Mouse (Mus musculus) olfactory bulb, adult 2 months (tissue): Measurements from ENCODE around the gene Col4a1. TPM values are rescaled to one million over a fixed set of nuclear protein-coding genes. Genes with fewer than 3 reads are reported as not detected.

Experiments
- H3K27ac ChIP-seq: fragments of 200-500 bp; 2 replicates; pipeline ENCODE4 v1.5.1; 2012; ENCODE audit warnings: low read depth, low read length; ENCODE audit not compliant: insufficient read depth
- H3K4me1 ChIP-seq: fragments of 200-500 bp; 2 replicates; pipeline ENCODE4 v1.6.1; 2012; ENCODE audit warnings: low read length; ENCODE audit not compliant: control insufficient read depth, insufficient read depth
- H3K4me3 ChIP-seq: fragments of 200-500 bp; 2 replicates; pipeline ENCODE4 v1.5.1; 2012; ENCODE audit warnings: mild to moderate bottlenecking, low read depth, low read length, moderate library complexity; ENCODE audit not compliant: insufficient read depth
- CTCF ChIP-seq: fragments of 200-500 bp; IDR thresholded peaks from 2 replicates; pipeline ENCODE4 v1.5.1; 2012; ENCODE audit warnings: low read depth, mild to moderate bottlenecking, low read length, moderate library complexity; ENCODE audit not compliant: insufficient read depth
- POLR2A ChIP-seq: fragments of 200-500 bp; IDR thresholded peaks from 2 replicates; pipeline ENCODE4 v1.6.1; 2012; ENCODE audit warnings: mild to moderate bottlenecking, low read depth, low read length, moderate library complexity; ENCODE audit not compliant: insufficient read depth
- WGBS: fragments of 180-500 bp; shearing (Covaris S2); methylation state at CpG from one replicate; pipeline ENCODE4 v1.1.7; 2018; 5-methylcytosine and 5-hydroxymethylcytosine counted together
- polyA plus RNA-seq: library from polyadenylated mRNA; stranded (reverse); fragments of >200 nt; gene quantifications from 2 replicates; pipeline ENCODE4 v1.2.4, GENCODE M21; 2012; ENCODE audit warnings: low replicate concordance; ENCODE audit not compliant: missing spikeins, insufficient read depth, insufficient read length

The Col4a1 gene
- polyA plus RNA-seq, 1 experiment, result not detected

- 83% methylated on average over 7 of the region's 7 CpGs for WGBS
- H3K4me1 ChIP-seq, result peaks cover 6% of the 10 kb centered on the region
- no peak overlapping the region for H3K4me3 ChIP-seq
- no peak for TF ChIP-seq CTCF
- no peak for TF ChIP-seq POLR2A
- H3K27ac ChIP-seq, result no peak overlapping the region
Measured at GRCm38 (mm10) chr8:11307451-11307850, 5.2 kb downstream of the Col4a1 start.

- no peak overlapping the region for H3K27ac ChIP-seq
- peaks cover 4% of the 10 kb centered on the region; the same call in 1 of the 2 replicates for H3K4me1 ChIP-seq
- H3K4me3 ChIP-seq, result no peak overlapping the region
- WGBS, result 100% methylated on average over 1 of the region's 1 CpGs
- no peak for TF ChIP-seq POLR2A
- TF ChIP-seq CTCF, result no peak
Measured at GRCm38 (mm10) chr8:11305539-11305938, 7.1 kb downstream of the Col4a1 start.

DNA sequence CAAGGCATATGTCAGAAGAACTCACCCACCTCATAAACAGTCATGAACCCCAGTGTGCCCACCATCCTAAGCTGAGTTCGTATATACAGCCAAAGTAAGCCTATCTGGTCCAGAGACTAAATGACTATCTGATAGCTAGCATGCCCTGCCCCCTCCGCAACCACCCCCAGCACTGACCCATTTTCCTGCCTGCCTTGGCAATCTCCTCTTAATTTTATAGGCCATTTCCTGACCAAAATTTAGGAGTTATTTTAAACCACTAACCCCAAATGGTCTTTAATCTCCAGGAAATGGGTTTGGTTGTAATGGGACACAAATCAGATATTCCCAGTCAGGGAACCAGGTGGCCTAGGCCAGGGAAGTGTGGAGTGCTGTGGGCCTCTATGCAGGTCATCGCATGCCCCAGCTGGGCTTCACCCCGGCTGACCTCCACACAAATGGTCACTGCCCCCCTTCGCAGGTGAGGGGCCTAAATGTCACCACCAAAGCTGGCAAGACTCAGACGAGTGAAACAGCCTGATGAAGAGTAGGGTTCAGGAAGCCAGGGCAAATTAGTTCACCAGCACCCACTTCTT lies 8.5 kb downstream of the Col4a1 start:
- 92% methylated on average over 6 of the region's 6 CpGs for WGBS
- TF ChIP-seq POLR2A (no peak), CTCF (no peak)
- Histone ChIP-seq H3K4me3 (no peak overlapping the region), H3K4me1 (peaks cover 9% of the 10 kb centered on the region; the same call in 1 of the 2 replicates), H3K27ac (no peak overlapping the region)

GRCm38 (mm10) chr8:11300436-11300835 lies 12.2 kb downstream of the Col4a1 start:
- Histone ChIP-seq H3K4me1 (peaks cover 15% of the 10 kb centered on the region), H3K27ac (no peak overlapping the region), H3K4me3 (no peak overlapping the region)
- TF ChIP-seq CTCF (no peak), POLR2A (no peak)
- WGBS, result 62% methylated on average over 8 of the region's 8 CpGs

DNA sequence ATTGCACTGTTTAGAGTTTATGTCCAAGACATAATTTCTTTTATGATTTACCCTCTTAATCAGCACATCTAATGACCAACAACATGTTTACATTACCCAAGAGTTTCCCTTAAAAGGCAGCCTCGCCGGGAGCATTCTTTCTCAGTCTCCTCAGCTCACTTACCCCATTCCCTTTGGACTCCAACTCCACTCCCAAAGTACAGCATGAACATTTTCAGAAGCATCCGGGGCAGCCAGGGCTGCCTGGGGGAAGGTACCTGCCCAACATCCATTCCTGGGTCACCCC lies 13.4 kb downstream of the Col4a1 start:
- H3K27ac ChIP-seq, result no peak overlapping the region
- peaks cover 15% of the 10 kb centered on the region for H3K4me1 ChIP-seq
- 85% methylated on average over 3 of the region's 3 CpGs for WGBS
- H3K4me3 ChIP-seq, result no peak overlapping the region
- TF ChIP-seq CTCF, result no peak

GRCm38 (mm10) chr8:11298531-11299316 lies 13.9 kb downstream of the Col4a1 start:
- Histone ChIP-seq H3K4me1 (peaks cover 15% of the 10 kb centered on the region), H3K27ac (no peak overlapping the region), H3K4me3 (no peak overlapping the region)
- no peak for TF ChIP-seq CTCF
- TF ChIP-seq POLR2A, result no peak
- 68% methylated on average over 12 of the region's 12 CpGs for WGBS

DNA sequence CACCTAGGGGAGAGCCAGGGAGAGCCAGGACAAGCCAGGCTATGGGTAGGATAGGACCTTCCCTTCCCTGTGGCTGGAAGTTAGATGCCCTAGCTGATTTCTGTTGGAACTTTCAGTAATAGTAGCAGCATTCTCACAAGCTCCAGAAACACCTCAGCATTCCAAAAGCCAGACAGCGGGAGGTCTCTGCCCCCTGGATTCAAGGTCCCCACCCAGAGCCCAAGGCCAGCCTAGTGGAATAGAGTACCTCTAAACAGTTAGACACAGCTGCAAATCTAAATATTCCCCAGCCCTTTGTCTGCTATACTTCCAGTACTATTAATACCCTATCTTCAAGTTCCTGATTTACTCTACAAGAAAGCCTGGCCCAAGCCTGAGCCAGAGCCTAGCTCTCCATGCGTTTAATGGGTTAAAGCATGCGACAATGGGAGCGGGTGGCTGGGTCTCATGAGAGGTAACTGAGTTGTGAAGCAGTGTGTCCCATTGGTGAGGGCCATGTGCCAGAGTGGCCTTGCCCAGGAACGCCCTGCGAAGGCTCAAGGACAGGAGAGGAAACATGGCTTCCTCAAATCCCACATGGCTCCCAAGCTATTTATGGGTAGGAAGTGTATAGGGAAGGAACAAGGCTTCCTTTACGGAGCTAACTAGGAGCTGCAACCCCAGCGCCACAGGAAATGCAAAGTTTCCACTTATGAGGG lies 15.3 kb downstream of the Col4a1 start:
- peaks cover 20% of the 10 kb centered on the region for H3K4me1 ChIP-seq
- 87% methylated on average over 8 of the region's 8 CpGs for WGBS
- H3K27ac ChIP-seq, result no peak overlapping the region
- H3K4me3 ChIP-seq, result no peak overlapping the region
- no peak for TF ChIP-seq CTCF
- TF ChIP-seq POLR2A, result no peak

DNA sequence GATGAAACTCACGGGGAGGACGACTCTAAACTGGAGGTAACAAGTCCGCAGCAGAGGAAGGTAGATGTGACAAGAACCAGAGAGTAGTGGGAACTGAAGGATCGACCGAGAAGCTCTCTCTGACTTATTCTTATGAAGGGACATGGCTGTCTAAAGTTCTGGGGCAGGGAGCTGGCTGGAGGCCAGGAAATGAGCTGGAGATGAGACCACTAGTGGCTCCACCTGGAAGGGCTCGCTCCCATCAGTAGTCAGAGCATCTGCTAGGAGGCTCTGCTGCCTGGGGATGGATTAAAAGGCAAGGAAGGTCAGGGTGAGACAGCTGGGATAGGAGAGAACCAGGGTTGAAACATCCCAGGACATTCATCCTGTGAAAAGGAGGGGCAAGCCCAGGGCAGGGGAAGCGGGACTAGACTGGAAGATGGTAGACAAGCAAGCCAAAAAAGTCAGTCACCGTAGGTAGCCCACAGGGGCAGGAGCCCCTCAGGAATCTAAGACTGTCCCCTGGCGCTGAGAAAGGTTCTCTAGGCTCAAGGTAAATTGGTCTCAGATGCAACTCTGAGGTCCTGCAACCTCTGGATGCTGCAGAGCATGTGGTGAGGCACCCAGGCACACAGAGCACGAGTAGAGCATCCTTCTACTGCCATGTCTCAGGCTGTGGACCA lies 16.2 kb downstream of the Col4a1 start:
- TF ChIP-seq CTCF, result no peak
- no peak for TF ChIP-seq POLR2A
- WGBS, result 93% methylated on average over 10 of the region's 10 CpGs

DNA sequence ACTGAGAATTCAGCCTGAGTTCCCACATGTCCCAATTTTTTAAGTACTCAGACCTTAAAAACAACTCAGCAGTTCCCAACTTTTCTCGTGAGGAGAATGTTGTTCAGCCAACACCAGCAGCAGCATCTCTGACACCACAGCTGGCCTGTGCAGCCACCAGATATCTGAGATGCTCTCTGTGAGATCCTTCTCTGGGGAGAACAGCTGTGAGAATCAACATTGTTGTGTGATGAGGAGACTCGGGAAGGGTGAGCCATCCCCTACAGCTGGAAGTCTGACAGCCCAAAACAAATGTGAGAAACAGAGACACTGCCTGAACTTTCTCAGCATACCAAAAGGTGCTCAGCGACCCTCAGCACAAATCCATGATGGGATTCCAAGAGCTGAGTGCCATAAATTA lies 20.0 kb downstream of the Col4a1 start:
- 56% methylated on average over 3 of the region's 3 CpGs for WGBS
- H3K4me3 ChIP-seq, result no peak overlapping the region
- peaks cover 9% of the 10 kb centered on the region for H3K4me1 ChIP-seq
- H3K27ac ChIP-seq, result no peak overlapping the region
- TF ChIP-seq CTCF, result no peak
- no peak for TF ChIP-seq POLR2A

More for the DNA sequence above, 16.2 kb downstream of the Col4a1 start:
- H3K4me1 ChIP-seq, result peaks cover 21% of the 10 kb centered on the region
- H3K4me3 ChIP-seq, result no peak overlapping the region
- no peak overlapping the region for H3K27ac ChIP-seq
